Mouse (Mus musculus) brain, embryonic 14.5 days (tissue): ENCODE results near the gene Hltf.

Source experiments
- CTCF ChIP-seq: fragments of 200-500 bp; IDR thresholded peaks from 2 replicates; pipeline ENCODE4 v1.5.1; 2012; ENCODE audit warnings: inconsistent platforms, mild to moderate bottlenecking, moderate library complexity, borderline replicate concordance; ENCODE audit not compliant: insufficient read depth, insufficient read length; ENCODE audit errors: extremely low read depth
- POLR2A ChIP-seq: fragments of 200-500 bp; IDR thresholded peaks from 2 replicates; pipeline ENCODE4 v1.6.1; 2012; ENCODE audit warnings: mild to moderate bottlenecking, inconsistent platforms, borderline replicate concordance; ENCODE audit not compliant: poor library complexity, insufficient read depth, insufficient read length, severe bottlenecking; ENCODE audit errors: extremely low read depth

- TF ChIP-seq CTCF: no peak
- no peak for TF ChIP-seq POLR2A
Measured at GRCm38 (mm10) chr3:20028640-20029039, 29.0 kb upstream of the Hltf start.
